Mouse (Mus musculus) hindbrain, embryonic 10.5 days (tissue): ENCODE measurements around the gene Aldh4a1. TPM values are rescaled to one million over a fixed set of nuclear protein-coding genes. Genes with fewer than 3 reads are reported as not detected.

Experiments
- DNase-seq: peaks from one replicate; pipeline ENCODE4 v3.0.0-alpha.2; 2017; ENCODE audit warnings: low spot score
- H3K27ac ChIP-seq: fragments of 300-500 bp; sonication (generic); 2 replicates; pipeline ENCODE4 v1.5.1; 2016; ENCODE audit warnings: mild to moderate bottlenecking, moderate library complexity
- H3K27me3 ChIP-seq: fragments of 300-500 bp; sonication (generic); 2 replicates; pipeline ENCODE4 v1.6.1; 2016; ENCODE audit warnings: mild to moderate bottlenecking; ENCODE audit not compliant: poor library complexity, insufficient read depth, severe bottlenecking
- H3K36me3 ChIP-seq: fragments of 300-500 bp; sonication (generic); 2 replicates; pipeline ENCODE4 v1.6.1; 2016; ENCODE audit warnings: mild to moderate bottlenecking, moderate library complexity
- H3K4me1 ChIP-seq: fragments of 300-500 bp; sonication (generic); replicated peaks from 2 replicates; pipeline ENCODE4 v1.6.1; 2016; ENCODE audit warnings: mild to moderate bottlenecking
- H3K4me3 ChIP-seq: fragments of 300-500 bp; sonication (generic); 2 replicates; pipeline ENCODE4 v1.5.1; 2016; ENCODE audit warnings: mild to moderate bottlenecking, moderate library complexity
- H3K9me3 ChIP-seq: fragments of 300-500 bp; sonication (generic); 2 replicates; pipeline ENCODE4 v1.6.1; 2016; ENCODE audit warnings: mild to moderate bottlenecking, moderate library complexity
- WGBS: fragments of 180-500 bp; shearing (Covaris S2); methylation state at CpG from one replicate; pipeline ENCODE4 v1.1.7; 2016; 5-methylcytosine and 5-hydroxymethylcytosine counted together
- polyA plus RNA-seq: library from polyadenylated mRNA; unstranded; fragments of >200 nt; fragmentation: Nextera tagmentation; extraction: Ambion mirVana; gene quantifications from 2 replicates; pipeline ENCODE4 v1.2.1, GENCODE M21; 2016

Aldh4a1 gene
- polyA plus RNA-seq, 1 experiment from 2014 or later, result 22.5 TPM

DNA sequence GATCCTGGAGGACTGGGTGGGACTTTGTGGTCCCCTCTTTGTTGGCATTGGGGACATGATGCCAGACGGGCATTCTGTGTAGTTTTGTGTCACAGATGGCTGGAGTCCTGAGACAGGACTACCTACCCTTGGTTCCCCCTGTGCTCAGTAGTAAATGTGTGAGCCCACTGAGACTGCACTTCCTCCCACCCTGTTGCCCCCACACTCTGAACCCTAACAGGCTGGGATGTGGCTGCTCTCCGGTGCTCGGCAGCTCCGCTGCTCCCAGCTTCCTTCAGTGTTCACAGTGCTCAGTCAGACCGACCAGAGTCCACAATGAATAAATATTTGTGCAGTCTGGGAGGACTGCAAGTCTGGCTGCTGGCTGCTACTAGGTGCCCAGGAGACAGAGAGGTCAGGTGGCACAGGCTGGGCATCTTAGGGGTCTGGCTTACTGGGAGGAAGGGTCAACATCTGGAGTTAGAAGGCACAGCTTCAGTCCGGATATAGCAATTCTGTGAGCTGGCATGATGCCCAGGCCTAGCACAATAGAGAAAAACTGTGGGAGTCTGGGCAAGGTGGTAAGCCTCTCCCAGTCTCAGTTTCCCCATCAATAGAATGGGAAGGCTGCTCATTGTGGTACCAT, 41.1 kb upstream of the Aldh4a1 start:
- H3K4me1 ChIP-seq, result peaks cover 94% of the 10 kb centered on the region
- H3K4me3 ChIP-seq, result peak overlapping the region; percentile 37; the same call in 1 of the 2 replicates

DNA sequence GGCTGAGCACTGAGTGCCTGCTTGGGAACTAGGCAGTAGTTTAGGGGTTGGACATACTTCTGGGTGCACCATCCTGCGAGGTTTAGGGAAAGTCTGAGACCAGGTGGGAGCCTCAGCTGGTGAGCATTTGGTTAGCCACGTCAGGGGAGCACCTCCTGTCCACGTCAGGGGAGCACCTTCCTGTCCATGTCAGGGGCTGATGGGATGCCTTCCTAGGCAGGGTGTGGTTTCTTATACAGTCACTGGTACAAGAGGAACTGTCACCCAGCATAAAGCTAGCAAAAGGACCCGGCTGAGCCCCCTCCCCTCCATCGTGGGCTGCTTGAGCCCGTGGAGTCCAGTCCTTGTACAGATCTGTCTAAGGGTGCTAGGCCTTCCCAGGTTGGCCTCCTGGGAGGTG, 40.3 kb upstream of the Aldh4a1 start:
- Histone ChIP-seq H3K27me3 (0 out of 2 replicates have a peak, but pooled peaks cover 2% of the 10 kb centered on the region), H3K4me3 (no peak overlapping the region), H3K9me3 (no peaks in the 10 kb centered on the region), H3K4me1 (peaks cover 94% of the 10 kb centered on the region), H3K27ac (peak overlapping the region; percentile 92), H3K36me3 (no peaks in the 10 kb centered on the region)
- WGBS, result 82% methylated on average over 6 of the region's 6 CpGs
- no peak for DNase-seq

More for the DNA sequence above, 41.1 kb upstream of the Aldh4a1 start:
- H3K9me3 ChIP-seq, result no peaks in the 10 kb centered on the region
- H3K27ac ChIP-seq, result peak overlapping the region; percentile 92
- H3K27me3 ChIP-seq, result 0 out of 2 replicates have a peak, but pooled peaks cover 6% of the 10 kb centered on the region
- 56% methylated on average over 6 of the region's 6 CpGs for WGBS
- DNase-seq, result no peak
- H3K36me3 ChIP-seq, result no peaks in the 10 kb centered on the region

DNA sequence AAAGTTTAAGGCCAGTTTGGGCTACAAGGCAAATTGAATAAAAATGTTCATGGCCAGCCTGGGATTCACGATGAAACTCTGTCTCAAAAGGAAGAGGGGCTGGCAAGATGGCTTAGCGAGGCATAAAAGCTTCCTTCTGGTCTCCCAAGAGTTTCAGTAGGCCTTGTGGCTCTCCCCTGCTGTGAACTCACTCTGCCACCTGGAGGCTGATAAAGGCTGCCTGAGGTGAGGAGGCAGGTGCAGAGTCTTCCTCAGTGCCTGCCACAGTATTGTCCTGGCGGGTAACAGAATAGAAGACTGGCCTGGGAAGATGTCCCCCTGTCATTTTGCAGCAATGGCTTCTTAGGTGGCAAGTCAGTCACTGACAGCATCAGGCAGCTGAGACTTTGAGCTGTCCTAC, 39.8 kb upstream of the Aldh4a1 start:
- Histone ChIP-seq H3K36me3 (no peaks in the 10 kb centered on the region), H3K27me3 (0 out of 2 replicates have a peak, but pooled peaks cover 2% of the 10 kb centered on the region), H3K4me3 (no peak overlapping the region), H3K27ac (peak overlapping the region; percentile 92), H3K4me1 (peaks cover 95% of the 10 kb centered on the region), H3K9me3 (no peaks in the 10 kb centered on the region)
- 43% methylated on average over 3 of the region's 3 CpGs for WGBS
- DNase-seq, result no peak

DNA sequence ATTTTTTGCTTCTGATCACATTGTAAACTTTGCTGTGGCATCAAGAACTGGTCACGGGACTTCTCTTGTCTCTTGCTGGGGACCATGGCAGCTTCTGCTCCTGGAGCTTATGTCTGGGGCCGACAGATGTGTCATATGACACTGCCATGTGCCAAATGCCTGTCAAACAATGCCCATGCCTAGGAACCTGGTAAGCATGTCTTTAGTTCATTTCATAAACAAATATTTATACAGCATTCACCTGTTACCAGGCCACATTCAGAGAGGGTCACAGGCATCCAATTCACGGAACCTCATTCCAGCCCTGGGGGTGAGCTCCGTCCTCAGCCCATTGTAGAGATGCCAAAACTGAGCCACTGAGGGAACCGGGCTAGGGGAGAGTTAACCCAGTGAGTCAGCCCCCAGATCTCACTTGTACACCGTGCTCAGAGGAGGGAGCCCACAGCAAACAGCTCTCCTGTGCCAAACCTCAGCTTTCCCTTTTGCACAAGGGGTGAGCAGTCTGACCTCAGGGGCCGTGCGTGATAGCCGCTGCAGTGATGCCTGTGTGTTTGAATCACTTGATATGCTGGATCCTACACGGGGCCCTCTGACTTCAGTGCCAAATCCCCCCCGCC, 38.9 kb upstream of the Aldh4a1 start:
- Histone ChIP-seq H3K9me3 (no peaks in the 10 kb centered on the region), H3K27me3 (no peaks in the 10 kb centered on the region), H3K27ac (peak overlapping the region; percentile 51; the same call in 1 of the 2 replicates), H3K36me3 (no peaks in the 10 kb centered on the region), H3K4me1 (peaks cover 90% of the 10 kb centered on the region), H3K4me3 (no peak overlapping the region)
- WGBS, result 84% methylated on average over 11 of the region's 11 CpGs
- DNase-seq, result no peak

DNA sequence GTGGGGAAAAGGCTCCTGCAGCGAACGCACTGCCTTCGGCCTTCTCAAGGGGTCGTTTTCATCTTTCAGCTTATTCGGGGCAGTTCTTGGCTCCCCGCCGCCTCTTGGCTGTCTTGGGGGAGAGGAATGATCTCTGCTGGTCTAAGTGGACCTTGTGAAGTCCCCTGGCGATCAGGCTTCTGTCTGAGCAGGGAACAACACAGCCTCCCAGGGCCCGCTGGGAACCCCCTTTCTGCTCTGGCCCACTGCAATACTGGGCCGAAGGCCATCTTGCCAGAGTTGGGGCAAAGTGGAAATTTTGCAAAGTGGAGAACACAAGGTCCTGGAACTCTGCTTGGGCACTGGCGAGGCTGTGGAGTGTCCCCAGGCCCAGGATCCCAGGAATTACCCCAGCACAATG, 38.0 kb upstream of the Aldh4a1 start:
- WGBS, result 81% methylated on average over 11 of the region's 11 CpGs
- no peak overlapping the region for H3K4me3 ChIP-seq
- H3K4me1 ChIP-seq, result peaks cover 87% of the 10 kb centered on the region
- H3K36me3 ChIP-seq, result no peaks in the 10 kb centered on the region
- H3K27me3 ChIP-seq, result no peaks in the 10 kb centered on the region
- no peaks in the 10 kb centered on the region for H3K9me3 ChIP-seq
- DNase-seq, result no peak
- H3K27ac ChIP-seq, result peak overlapping the region; percentile 51

DNA sequence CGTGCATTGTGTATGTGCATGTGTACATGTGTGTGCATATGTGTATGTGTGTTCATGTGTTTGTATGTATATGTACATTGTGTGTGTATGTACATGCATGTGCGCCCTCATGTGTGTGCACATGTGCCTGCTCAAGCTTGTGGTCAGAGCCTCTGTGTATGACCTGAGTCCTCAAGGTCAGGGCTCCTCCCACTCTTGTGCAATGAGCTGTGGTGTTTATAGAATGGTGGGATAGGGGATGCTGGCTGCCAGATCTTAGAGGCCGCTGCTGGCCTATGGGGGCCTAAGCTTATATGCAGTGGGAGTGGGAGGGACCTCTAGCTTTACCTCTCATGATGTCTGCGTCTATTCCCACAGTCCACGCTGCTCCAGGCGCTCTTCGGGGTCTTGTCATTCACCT, 37.0 kb upstream of the Aldh4a1 start:
- Histone ChIP-seq H3K4me1 (peaks cover 87% of the 10 kb centered on the region), H3K27me3 (no peaks in the 10 kb centered on the region), H3K9me3 (no peaks in the 10 kb centered on the region), H3K27ac (no peak overlapping the region), H3K36me3 (no peaks in the 10 kb centered on the region), H3K4me3 (no peak overlapping the region)
- DNase-seq, result no peak
- WGBS, result 90% methylated on average over 7 of the region's 7 CpGs

DNA sequence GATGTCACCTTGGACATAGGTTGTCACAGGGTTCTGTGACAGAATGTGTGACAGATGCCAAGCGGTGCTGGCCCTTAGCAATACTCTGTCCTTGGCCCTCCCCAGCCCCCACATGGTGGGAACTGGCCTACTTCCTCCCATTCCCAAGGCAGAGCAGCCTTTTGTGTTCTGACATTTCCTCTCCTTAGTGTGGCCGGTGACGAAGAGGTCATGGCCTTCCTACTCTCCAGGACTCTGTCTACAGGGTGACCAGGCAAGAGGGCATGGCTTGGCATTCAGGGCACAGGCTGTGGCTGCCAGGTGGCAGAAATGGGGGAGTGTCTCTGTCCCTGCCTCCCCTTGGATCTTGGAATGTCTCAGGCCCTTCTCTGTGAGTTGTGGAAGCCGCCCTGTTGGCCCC, 35.3 kb upstream of the Aldh4a1 start:
- H3K27ac ChIP-seq, result peak overlapping the region; percentile 54
- WGBS, result 66% methylated on average over 4 of the region's 4 CpGs
- no peaks in the 10 kb centered on the region for H3K36me3 ChIP-seq
- peaks cover 86% of the 10 kb centered on the region for H3K4me1 ChIP-seq
- DNase-seq, result no peak
- H3K27me3 ChIP-seq, result no peaks in the 10 kb centered on the region
- no peaks in the 10 kb centered on the region for H3K9me3 ChIP-seq
- no peak overlapping the region for H3K4me3 ChIP-seq

DNA sequence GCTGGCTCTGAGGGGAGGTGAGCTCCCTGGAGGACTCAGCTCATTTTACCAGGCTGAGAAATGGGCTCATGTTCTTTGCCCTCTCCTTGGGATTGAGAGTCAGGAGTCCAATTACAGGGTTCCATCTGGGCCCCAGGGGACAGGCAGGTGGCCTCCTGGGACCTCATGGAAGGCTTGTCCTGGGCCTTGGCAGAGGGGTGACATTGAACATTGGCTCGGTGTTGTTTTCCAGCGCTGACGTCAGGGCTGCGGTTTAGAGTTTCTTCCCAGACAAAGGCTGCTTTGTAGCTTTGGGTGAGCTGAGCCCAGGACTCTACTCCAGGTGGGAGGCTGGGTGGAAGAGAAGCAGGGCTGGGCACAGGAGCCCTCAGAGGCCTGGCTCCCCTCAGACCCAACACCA, 34.9 kb upstream of the Aldh4a1 start:
- H3K4me3 ChIP-seq, result no peak overlapping the region
- peaks cover 86% of the 10 kb centered on the region for H3K4me1 ChIP-seq
- WGBS, result 75% methylated on average over 4 of the region's 4 CpGs
- no peak for DNase-seq
- no peaks in the 10 kb centered on the region for H3K36me3 ChIP-seq
- H3K27me3 ChIP-seq, result no peaks in the 10 kb centered on the region
- H3K27ac ChIP-seq, result peak overlapping the region; percentile 54
- no peaks in the 10 kb centered on the region for H3K9me3 ChIP-seq

DNA sequence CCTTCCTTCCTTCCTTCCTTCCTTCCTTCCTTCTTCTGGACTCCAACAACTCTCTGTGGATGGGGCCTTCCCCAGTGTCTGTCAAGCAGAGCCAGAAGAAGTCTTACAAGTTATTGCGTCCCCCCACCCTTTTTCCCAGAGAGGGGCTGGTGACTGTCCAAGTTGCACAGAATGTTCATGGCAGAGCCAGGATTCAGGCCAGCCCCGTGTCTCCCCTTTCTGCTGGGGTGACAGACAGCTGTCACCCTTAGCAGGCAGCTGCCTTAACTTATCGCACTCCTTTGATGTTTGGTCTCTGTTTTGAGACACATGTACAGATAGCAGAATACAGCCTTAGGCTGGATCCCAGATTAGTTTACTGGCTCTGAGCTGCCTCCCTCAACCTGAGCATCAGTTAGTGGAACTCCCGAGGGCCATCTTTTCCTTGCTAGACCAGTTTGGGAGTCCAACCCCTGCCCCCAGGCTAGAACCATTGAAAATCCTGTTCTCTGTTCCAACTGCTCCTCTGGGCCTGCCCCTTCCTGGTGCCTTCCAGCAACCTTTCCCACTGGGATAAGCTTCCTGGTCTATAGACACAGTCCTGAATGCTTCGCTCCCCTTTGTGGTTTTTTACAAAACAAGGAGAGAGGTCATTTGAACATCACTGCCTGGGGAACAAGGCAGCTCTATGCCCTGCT, 33.2 kb upstream of the Aldh4a1 start:
- DNase-seq, result peak; percentile 37
- no peaks in the 10 kb centered on the region for H3K36me3 ChIP-seq
- no peak overlapping the region for H3K4me3 ChIP-seq
- no peaks in the 10 kb centered on the region for H3K9me3 ChIP-seq
- no peaks in the 10 kb centered on the region for H3K27me3 ChIP-seq
- WGBS, result 51% methylated on average over 5 of the region's 5 CpGs
- H3K27ac ChIP-seq, result peak overlapping the region; percentile 78
- H3K4me1 ChIP-seq, result peaks cover 84% of the 10 kb centered on the region

DNA sequence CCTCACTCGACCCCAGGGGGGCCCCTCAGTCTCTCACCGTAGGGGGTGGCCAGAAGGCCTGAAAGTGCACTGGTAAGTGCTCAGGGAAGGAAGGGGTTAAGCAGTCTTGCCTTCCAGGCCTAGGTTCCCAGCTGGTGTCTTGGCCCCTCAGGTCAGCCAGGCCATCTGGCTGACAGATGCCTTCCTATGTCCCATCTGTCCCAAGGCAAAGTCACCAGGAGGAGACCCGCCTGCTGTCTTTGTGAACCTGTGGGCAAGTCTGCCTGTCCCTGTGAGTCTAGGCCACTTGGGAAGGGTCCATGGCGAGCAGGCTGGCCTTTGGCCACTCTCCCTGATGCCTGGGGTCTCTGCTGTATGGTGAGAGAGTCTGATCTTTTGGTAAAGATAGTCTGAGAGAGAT, 32.2 kb upstream of the Aldh4a1 start:
- no peak overlapping the region for H3K4me3 ChIP-seq
- H3K4me1 ChIP-seq, result peaks cover 84% of the 10 kb centered on the region
- no peaks in the 10 kb centered on the region for H3K27me3 ChIP-seq
- H3K36me3 ChIP-seq, result no peaks in the 10 kb centered on the region
- DNase-seq, result peak; percentile 84
- H3K9me3 ChIP-seq, result no peaks in the 10 kb centered on the region
- peak overlapping the region; percentile 78 for H3K27ac ChIP-seq
- 21% methylated on average over 4 of the region's 4 CpGs for WGBS

DNA sequence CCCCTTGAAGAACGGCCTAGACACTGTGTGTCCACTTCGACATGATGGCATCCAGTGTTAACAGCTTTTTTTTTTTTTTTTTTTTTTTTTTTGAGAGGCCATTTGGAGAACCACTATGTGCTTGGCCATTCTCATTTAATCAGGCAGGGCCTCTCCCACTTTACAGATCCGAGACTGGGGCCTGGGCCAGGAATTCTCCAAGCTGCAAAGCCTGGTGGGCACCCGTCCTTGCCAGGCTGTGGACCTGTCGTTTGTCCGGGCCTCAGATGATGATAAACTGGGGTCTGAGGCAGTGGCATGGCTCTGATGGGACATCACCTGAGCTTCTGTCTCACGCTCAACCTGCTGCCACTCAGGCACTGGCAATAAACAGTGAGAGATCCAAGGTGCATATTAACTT, 29.8 kb upstream of the Aldh4a1 start:
- WGBS, result 79% methylated on average over 7 of the region's 7 CpGs
- H3K27ac ChIP-seq, result peak overlapping the region; percentile 62
- no peak for DNase-seq
- H3K4me1 ChIP-seq, result peaks cover 86% of the 10 kb centered on the region
- no peaks in the 10 kb centered on the region; the same call in 1 of the 2 replicates for H3K27me3 ChIP-seq
- no peak overlapping the region for H3K4me3 ChIP-seq
- no peaks in the 10 kb centered on the region for H3K9me3 ChIP-seq
- no peaks in the 10 kb centered on the region for H3K36me3 ChIP-seq

DNA sequence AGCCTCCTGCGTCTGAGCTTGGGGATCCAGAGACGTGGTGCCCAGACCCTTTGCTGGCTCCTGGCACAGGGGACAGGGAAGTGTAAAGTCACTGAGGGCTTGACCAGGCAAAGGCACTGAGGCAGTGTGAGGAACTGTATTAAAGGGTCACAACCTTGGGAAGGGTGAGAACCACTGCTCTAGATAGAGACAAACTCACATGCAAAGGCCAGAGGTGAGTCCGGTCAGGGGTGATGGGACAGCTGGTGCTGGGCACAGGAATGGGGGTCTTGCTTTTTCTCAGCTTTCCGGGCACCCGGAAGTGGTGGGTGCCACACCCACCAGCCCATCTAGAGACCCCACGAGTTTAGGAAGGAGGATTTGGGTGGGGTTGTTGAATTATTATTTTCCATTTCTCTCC, 29.3 kb upstream of the Aldh4a1 start:
- H3K36me3 ChIP-seq, result no peaks in the 10 kb centered on the region
- no peaks in the 10 kb centered on the region; the same call in 1 of the 2 replicates for H3K27me3 ChIP-seq
- 75% methylated on average over 6 of the region's 6 CpGs for WGBS
- H3K4me3 ChIP-seq, result no peak overlapping the region
- H3K9me3 ChIP-seq, result no peaks in the 10 kb centered on the region
- no peak for DNase-seq
- H3K27ac ChIP-seq, result peak overlapping the region; percentile 62
- peaks cover 89% of the 10 kb centered on the region for H3K4me1 ChIP-seq

DNA sequence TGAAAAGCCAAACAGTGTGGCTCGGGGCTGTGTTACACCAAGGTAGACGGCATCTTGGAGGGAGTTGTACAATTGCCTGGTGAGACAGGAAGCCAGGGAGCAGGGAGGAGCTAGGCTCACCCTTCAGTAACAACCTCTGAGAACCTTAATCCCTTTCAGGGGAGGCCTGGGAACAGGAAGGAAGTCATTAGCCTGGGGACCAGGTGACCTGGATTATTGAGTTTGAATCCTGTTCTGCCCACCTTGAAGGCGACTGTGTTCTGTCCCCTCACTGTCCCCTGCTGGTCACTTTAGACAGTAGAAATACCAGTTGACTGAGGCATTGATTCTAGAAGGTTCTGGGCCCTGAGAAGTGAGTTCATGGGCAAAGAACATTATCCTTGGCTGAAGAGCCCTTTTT, 28.6 kb upstream of the Aldh4a1 start:
- H3K36me3 ChIP-seq, result no peaks in the 10 kb centered on the region
- no peaks in the 10 kb centered on the region; the same call in 1 of the 2 replicates for H3K27me3 ChIP-seq
- 59% methylated on average over 3 of the region's 3 CpGs for WGBS
- H3K9me3 ChIP-seq, result no peaks in the 10 kb centered on the region
- DNase-seq, result no peak
- H3K27ac ChIP-seq, result peak overlapping the region; percentile 62; the same call in 1 of the 2 replicates
- H3K4me3 ChIP-seq, result no peak overlapping the region
- H3K4me1 ChIP-seq, result peaks cover 96% of the 10 kb centered on the region
